Mouse (Mus musculus) neural tube, embryonic 14.5 days (tissue): ENCODE measurements around the gene Gm8909. TPM values are rescaled to one million over a fixed set of nuclear protein-coding genes. Genes with fewer than 3 reads are reported as not detected.
A peak's percentile ranks its signal among the peaks of the same experiment; 100 is the strongest.

Experiments used
- ATAC-seq: fragments of 200-750 bp; cut with Nextera tagmentation; 2 replicates; pipeline ENCODE4 v1.8.0; 2017; ENCODE audit warnings: low read depth, mild to moderate bottlenecking, moderate TSS enrichment, moderate library complexity
- H3K27ac ChIP-seq: fragments of 300-500 bp; sonication (generic); 2 replicates; pipeline ENCODE4 v1.5.1; 2014; ENCODE audit warnings: low read depth, mild to moderate bottlenecking, control low read depth, low read length, moderate library complexity, mixed read lengths
- H3K27me3 ChIP-seq: fragments of 300-500 bp; sonication (generic); 2 replicates; pipeline ENCODE4 v1.6.1; 2014; ENCODE audit warnings: low read length; ENCODE audit not compliant: control insufficient read depth, insufficient read depth
- H3K36me3 ChIP-seq: fragments of 300-500 bp; sonication (generic); 2 replicates; pipeline ENCODE4 v1.6.1; 2014; ENCODE audit warnings: low read length, mixed read lengths; ENCODE audit not compliant: control insufficient read depth, insufficient read depth
- H3K4me1 ChIP-seq: fragments of 300-500 bp; sonication (generic); 2 replicates; pipeline ENCODE4 v1.6.1; 2014; ENCODE audit warnings: low read length; ENCODE audit not compliant: control insufficient read depth, insufficient read depth
- H3K4me2 ChIP-seq: fragments of 300-500 bp; sonication (generic); 2 replicates; pipeline ENCODE4 v1.6.1; 2014; ENCODE audit warnings: mild to moderate bottlenecking, low read depth, low read length, control low read depth
- H3K4me3 ChIP-seq: fragments of 300-500 bp; sonication (generic); 2 replicates; pipeline ENCODE4 v1.5.1; 2014; ENCODE audit warnings: low read depth, low read length, control low read depth, mixed read lengths
- H3K9ac ChIP-seq: fragments of 300-500 bp; sonication (generic); replicated peaks from 2 replicates; pipeline ENCODE4 v1.6.1; 2014; ENCODE audit warnings: low read depth, mild to moderate bottlenecking, control low read depth, low read length, mixed read lengths
- H3K9me3 ChIP-seq: fragments of 300-500 bp; sonication (generic); 2 replicates; pipeline ENCODE4 v1.6.1; 2016; ENCODE audit warnings: low read length; ENCODE audit not compliant: control insufficient read depth
- WGBS: fragments of 180-500 bp; shearing (Covaris S2); extraction: QIAGEN DNeasy Blood & Tissue Kit; methylation state at CpG from one replicate; pipeline ENCODE4 v1.1.7; 2014; 5-methylcytosine and 5-hydroxymethylcytosine counted together
- polyA plus RNA-seq: library from polyadenylated mRNA; unstranded; fragments of >200 nt; fragmentation: Nextera tagmentation; extraction: Ambion mirVana; gene quantifications from 2 replicates; pipeline ENCODE4 v1.2.1, GENCODE M21; 2014

Gm8909 gene
- not detected in 2 replicates for polyA plus RNA-seq

- Histone ChIP-seq H3K9ac (no peak within 1 kb of the TSS), H3K9me3 (no peaks in the 10 kb centered on the region), H3K27ac (no peak within 1 kb of the TSS), H3K36me3 (no peaks in the 10 kb centered on the region), H3K4me3 (no peak within 1 kb of the TSS), H3K27me3 (peaks cover 27% of the 10 kb centered on the region), H3K4me2 (peak within 1 kb of the TSS; percentile 0; the same call in 1 of the 2 replicates), H3K4me1 (no peaks in the 10 kb centered on the region)
- WGBS, result 2% methylated on average over 63 of the region's 63 CpGs
- ATAC-seq, result no peak
Measured at GRCm38 (mm10) chr17:36168039-36168652, at the start of gene Gm8909. Gene Gm8909, minus strand, starts transcription at chr17:36168537.

- no peaks in the 10 kb centered on the region for H3K9me3 ChIP-seq
- H3K4me2 ChIP-seq, result no peak overlapping the region
- no peak overlapping the region for H3K27ac ChIP-seq
- no peak overlapping the region for H3K9ac ChIP-seq
- 3% methylated on average over 20 of the region's 20 CpGs for WGBS
- no peak overlapping the region for H3K4me3 ChIP-seq
- no peak for ATAC-seq
- no peaks in the 10 kb centered on the region for H3K36me3 ChIP-seq
- H3K4me1 ChIP-seq, result no peaks in the 10 kb centered on the region
- peaks cover 20% of the 10 kb centered on the region for H3K27me3 ChIP-seq
Measured at GRCm38 (mm10) chr17:36215586-36215985, 47.2 kb upstream of the Gm8909 start.

DNA sequence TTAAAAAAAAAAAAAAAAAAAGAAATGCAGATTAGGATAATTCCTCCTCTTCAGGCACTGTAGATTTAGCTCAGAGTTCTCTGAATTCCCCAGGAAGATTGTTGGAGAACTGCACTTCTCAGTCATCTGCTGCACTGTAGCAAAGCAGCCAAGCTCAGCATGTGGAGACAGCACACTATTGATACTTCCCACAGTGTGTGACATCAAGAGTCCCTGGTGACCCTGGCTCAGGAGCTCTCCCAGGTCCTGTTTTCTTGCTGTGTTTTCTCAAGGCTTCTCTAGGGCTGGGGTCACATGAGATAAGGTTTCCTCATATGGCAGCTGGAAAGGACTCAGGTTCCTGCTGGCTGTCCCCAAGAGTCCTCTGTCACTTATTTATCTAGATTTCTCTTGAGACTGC lies 38.5 kb upstream of the Gm8909 start:
- no peak overlapping the region for H3K27ac ChIP-seq
- no peaks in the 10 kb centered on the region for H3K9me3 ChIP-seq
- H3K9ac ChIP-seq, result no peak overlapping the region
- no peak overlapping the region for H3K4me2 ChIP-seq
- H3K4me1 ChIP-seq, result 0 out of 2 replicates have a peak, but pooled peaks cover 3% of the 10 kb centered on the region
- H3K36me3 ChIP-seq, result no peaks in the 10 kb centered on the region
- H3K27me3 ChIP-seq, result peaks cover 9% of the 10 kb centered on the region
- no peak overlapping the region for H3K4me3 ChIP-seq
- ATAC-seq, result no peak

DNA sequence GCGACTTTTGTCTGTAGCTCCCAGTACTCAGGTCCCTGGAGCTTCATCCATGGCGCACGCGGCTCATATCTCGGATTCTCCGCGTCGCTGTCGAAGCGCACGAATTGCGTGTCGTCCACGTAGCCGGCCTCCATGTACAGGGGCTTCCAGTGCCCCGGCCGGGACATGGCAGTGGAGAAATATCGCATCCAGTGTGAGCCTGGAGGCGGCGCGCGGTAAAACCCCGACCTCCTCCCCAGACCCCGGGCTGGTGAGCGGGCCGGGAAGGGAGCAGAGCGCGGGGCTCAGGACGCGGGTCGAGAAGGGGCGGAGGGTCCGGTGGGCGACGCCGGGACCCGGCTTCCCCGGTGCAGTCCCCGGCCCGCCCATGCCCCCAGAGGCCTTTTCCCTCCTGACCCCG lies 37.5 kb upstream of the Gm8909 start:
- H3K27me3 ChIP-seq, result peaks cover 9% of the 10 kb centered on the region
- H3K27ac ChIP-seq, result no peak overlapping the region
- H3K9me3 ChIP-seq, result no peaks in the 10 kb centered on the region
- peak; percentile 51; the same call in 1 of the 2 replicates for ATAC-seq
- H3K9ac ChIP-seq, result no peak overlapping the region
- H3K4me3 ChIP-seq, result peak overlapping the region; percentile 20; the same call in 1 of the 2 replicates
- H3K4me1 ChIP-seq, result 0 out of 2 replicates have a peak, but pooled peaks cover 3% of the 10 kb centered on the region
- H3K4me2 ChIP-seq, result peak overlapping the region; percentile 42
- WGBS, result under 1% methylated on average over 38 of the region's 41 CpGs
- H3K36me3 ChIP-seq, result no peaks in the 10 kb centered on the region

- H3K4me3 ChIP-seq, result peak overlapping the region; percentile 20
- H3K27me3 ChIP-seq, result peaks cover 9% of the 10 kb centered on the region
- peak; percentile 17; the same call in 1 of the 2 replicates for ATAC-seq
- H3K27ac ChIP-seq, result no peak overlapping the region
- H3K9ac ChIP-seq, result no peak overlapping the region
- H3K4me2 ChIP-seq, result 0 out of 2 replicates have a peak overlapping the region, but pooled peaks have one; percentile 42
- no peaks in the 10 kb centered on the region for H3K9me3 ChIP-seq
- H3K4me1 ChIP-seq, result 0 out of 2 replicates have a peak, but pooled peaks cover 3% of the 10 kb centered on the region
- under 1% methylated on average over 15 of the region's 15 CpGs for WGBS
- no peaks in the 10 kb centered on the region for H3K36me3 ChIP-seq
Measured at GRCm38 (mm10) chr17:36205456-36205855, 37.1 kb upstream of the Gm8909 start.

DNA sequence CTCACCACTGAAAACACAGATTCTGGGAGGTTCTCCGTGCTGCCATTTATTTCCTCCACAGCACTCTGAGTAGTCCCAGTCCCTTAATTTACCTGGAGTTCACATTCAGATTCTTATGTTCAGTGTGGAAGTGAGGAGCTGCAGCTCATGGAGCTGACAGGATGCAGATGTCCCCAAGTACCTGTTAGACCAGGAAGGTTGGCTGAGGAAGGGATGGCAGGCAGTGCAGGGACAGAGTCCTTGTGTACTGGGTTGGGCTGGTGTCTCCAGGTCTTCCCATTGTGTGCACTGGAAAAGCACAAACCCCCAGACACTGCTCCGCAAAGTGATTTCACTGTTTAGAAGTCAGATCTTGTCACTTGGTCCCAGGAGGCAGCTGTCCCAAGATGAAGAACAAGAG lies 33.5 kb upstream of the Gm8909 start:
- 0 out of 2 replicates have a peak, but pooled peaks cover 3% of the 10 kb centered on the region for H3K4me1 ChIP-seq
- H3K27ac ChIP-seq, result no peak overlapping the region
- no peak overlapping the region for H3K9ac ChIP-seq
- no peaks in the 10 kb centered on the region for H3K36me3 ChIP-seq
- no peaks in the 10 kb centered on the region for H3K9me3 ChIP-seq
- WGBS, result 84% methylated on average over 2 of the region's 2 CpGs
- no peak for ATAC-seq
- no peak overlapping the region for H3K4me3 ChIP-seq
- no peak overlapping the region for H3K4me2 ChIP-seq
- H3K27me3 ChIP-seq, result peaks cover 11% of the 10 kb centered on the region

DNA sequence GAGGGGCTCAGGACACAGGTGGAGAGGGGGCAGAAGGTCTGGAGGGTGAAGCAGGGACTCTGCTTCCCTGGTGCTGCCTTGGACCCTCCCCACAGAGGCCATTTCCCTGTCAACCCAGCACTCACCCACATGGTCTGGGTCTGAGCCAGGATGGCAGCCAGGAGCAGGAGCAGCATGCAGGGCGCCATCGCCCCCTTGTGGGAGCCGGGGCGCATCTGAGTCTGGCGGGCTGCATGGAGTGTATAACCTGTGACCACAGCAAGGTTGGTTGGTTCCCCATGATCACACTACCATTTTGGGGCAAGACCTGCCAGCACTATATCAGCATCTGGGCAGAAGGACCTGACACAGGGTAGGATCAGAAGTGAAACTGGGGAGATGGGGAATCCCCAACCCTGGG lies 30.0 kb upstream of the Gm8909 start:
- no peaks in the 10 kb centered on the region for H3K9me3 ChIP-seq
- H3K27me3 ChIP-seq, result peaks cover 2% of the 10 kb centered on the region; the same call in 1 of the 2 replicates
- ATAC-seq, result no peak
- no peak overlapping the region for H3K4me3 ChIP-seq
- H3K4me1 ChIP-seq, result no peaks in the 10 kb centered on the region
- no peaks in the 10 kb centered on the region for H3K36me3 ChIP-seq
- no peak overlapping the region for H3K4me2 ChIP-seq
- H3K9ac ChIP-seq, result no peak overlapping the region
- no peak overlapping the region for H3K27ac ChIP-seq
- WGBS, result 12% methylated on average over 5 of the region's 5 CpGs

- Histone ChIP-seq H3K4me1 (no peaks in the 10 kb centered on the region), H3K4me3 (no peak overlapping the region), H3K9me3 (no peaks in the 10 kb centered on the region), H3K4me2 (no peak overlapping the region), H3K9ac (no peak overlapping the region), H3K27ac (no peak overlapping the region), H3K27me3 (0 out of 2 replicates have a peak, but pooled peaks cover 2% of the 10 kb centered on the region), H3K36me3 (no peaks in the 10 kb centered on the region)
- ATAC-seq, result no peak
- 89% methylated on average over 6 of the region's 6 CpGs for WGBS
Measured at GRCm38 (mm10) chr17:36194471-36194870, 26.1 kb upstream of the Gm8909 start.

DNA sequence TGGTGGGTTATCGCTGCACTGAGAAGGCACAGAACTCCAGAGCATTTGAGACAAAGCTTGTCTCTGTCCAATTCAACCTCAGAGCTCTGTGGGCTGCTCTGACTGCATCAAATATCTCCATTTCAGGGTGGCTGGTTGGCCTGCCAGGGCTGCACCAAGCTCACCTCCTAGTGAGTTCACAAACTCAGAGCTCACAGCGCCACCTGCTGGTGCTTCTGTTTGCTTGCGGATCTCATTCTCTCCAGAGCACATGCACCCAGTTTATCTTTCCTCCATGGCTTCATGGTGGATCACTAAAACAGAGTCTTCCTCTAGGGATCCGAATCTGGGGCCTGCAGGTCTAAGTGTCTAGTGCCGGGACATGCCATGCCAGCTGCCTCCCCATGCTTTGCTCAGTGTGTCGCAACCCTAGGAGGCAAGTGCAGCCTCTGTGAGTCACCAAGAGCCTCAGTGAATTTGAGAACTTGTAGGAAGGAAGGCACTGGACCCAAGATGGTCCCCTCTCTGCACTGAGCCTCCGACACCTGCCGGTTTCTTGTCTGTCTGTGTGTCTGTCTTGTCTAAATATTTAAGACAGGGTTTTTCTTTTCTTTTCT lies 25.3 kb upstream of the Gm8909 start:
- 0 out of 2 replicates have a peak, but pooled peaks cover 2% of the 10 kb centered on the region for H3K27me3 ChIP-seq
- ATAC-seq, result peak; percentile 63; the same call in 1 of the 2 replicates
- WGBS, result 34% methylated on average over 8 of the region's 8 CpGs
- H3K4me1 ChIP-seq, result no peaks in the 10 kb centered on the region
- no peak overlapping the region for H3K9ac ChIP-seq
- H3K9me3 ChIP-seq, result no peaks in the 10 kb centered on the region
- H3K4me3 ChIP-seq, result no peak overlapping the region
- H3K27ac ChIP-seq, result no peak overlapping the region
- H3K4me2 ChIP-seq, result no peak overlapping the region
- no peaks in the 10 kb centered on the region for H3K36me3 ChIP-seq
